Mouse (Mus musculus): Measurements from ENCODE around the gene Csrp2. TPM values are rescaled to one million over a fixed set of nuclear protein-coding genes. Genes with fewer than 3 reads are reported as not detected.

Csrp2 gene
- polyA plus RNA-seq, 1 experiment: 10.0 TPM

- Histone ChIP-seq H3K4me3 (ENCODE audit: insufficient read depth, low read length) (no peak overlapping the region), H3K4me1 (ENCODE audit: control insufficient read depth, insufficient read depth, low read length) (no peaks in the 10 kb centered on the region), H3K27ac (ENCODE audit: insufficient read depth, low read depth, low read length) (no peak overlapping the region)
- TF ChIP-seq POLR2A (IDR thresholded peaks at IDR 0.05; ENCODE audit: borderline replicate concordance, low read depth, low read length): no peak
- no peak for TF ChIP-seq CTCF (IDR thresholded peaks at IDR 0.05; ENCODE audit: low read depth, low read length)
Measured at GRCm38 (mm10) chr10:110979431-110979830, 59.8 kb downstream of the Csrp2 start.

- no peaks in the 10 kb centered on the region for H3K4me1 ChIP-seq (ENCODE audit: control insufficient read depth, insufficient read depth, low read length)
- no peak overlapping the region for H3K27ac ChIP-seq (ENCODE audit: insufficient read depth, low read depth, low read length)
- TF ChIP-seq CTCF (IDR thresholded peaks at IDR 0.05; ENCODE audit: low read depth, low read length): no peak
- TF ChIP-seq POLR2A (IDR thresholded peaks at IDR 0.05; ENCODE audit: borderline replicate concordance, low read depth, low read length): no peak
Measured at GRCm38 (mm10) chr10:110980441-110980840, 60.9 kb downstream of the Csrp2 start.

DNA sequence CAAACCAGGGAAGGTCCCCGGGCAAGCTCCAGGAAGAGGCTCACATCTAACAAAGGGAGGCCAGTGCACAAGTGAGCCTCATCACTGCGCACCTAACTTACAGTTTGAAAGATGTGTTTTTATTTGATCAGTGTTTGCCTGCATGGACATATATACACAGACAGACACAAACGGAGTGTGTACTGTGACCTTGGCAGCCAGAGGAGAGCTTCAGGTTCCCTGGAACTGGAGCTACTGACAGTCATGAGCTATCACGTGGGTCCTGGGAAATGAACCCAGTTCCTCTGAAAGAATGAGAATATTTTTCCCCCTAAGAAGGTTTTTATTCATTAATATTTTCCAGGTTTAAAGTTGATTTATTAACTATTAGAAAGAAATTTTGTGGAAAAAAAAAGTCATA is 63.2 kb downstream of the Csrp2 start:
- no peaks in the 10 kb centered on the region for H3K4me1 ChIP-seq (ENCODE audit: control insufficient read depth, insufficient read depth, low read length)
- no peak overlapping the region for H3K4me3 ChIP-seq (ENCODE audit: insufficient read depth, low read length)
- TF ChIP-seq POLR2A (IDR thresholded peaks at IDR 0.05; ENCODE audit: borderline replicate concordance, low read depth, low read length): no peak
- no peak for TF ChIP-seq CTCF (IDR thresholded peaks at IDR 0.05; ENCODE audit: low read depth, low read length)
- no peak overlapping the region for H3K27ac ChIP-seq (ENCODE audit: insufficient read depth, low read depth, low read length)

More at GRCm38 (mm10) chr10:110980441-110980840, 60.9 kb downstream of the Csrp2 start:
- H3K4me3 ChIP-seq (ENCODE audit: insufficient read depth, low read length): no peak overlapping the region

DNA sequence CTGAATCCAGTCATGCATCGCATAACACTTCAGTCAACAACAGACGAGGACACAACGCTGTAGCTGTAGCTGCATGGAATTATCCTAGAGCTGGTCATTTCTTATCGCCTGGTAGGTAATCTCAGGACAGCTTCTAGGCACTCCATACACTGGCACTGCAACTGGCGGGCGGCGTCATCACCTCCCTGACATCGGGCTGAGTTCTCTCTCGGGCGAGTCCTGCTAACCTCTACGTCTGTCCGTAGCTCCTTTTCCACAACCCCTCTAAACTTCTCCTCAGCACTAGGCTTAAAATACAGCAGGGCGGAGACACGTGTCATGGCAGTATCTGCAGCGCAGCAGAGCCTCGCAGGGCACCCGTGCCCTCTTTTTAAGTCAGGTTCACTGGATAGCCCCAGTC is 67.1 kb downstream of the Csrp2 start:
- no peak for TF ChIP-seq POLR2A (IDR thresholded peaks at IDR 0.05; ENCODE audit: borderline replicate concordance, low read depth, low read length)
- no peak for TF ChIP-seq CTCF (IDR thresholded peaks at IDR 0.05; ENCODE audit: low read depth, low read length)

More for the DNA sequence above, 67.1 kb downstream of the Csrp2 start:
- no peak overlapping the region for H3K27ac ChIP-seq (ENCODE audit: insufficient read depth, low read depth, low read length)
- no peak overlapping the region for H3K4me3 ChIP-seq (ENCODE audit: insufficient read depth, low read length)
- peaks cover 2% of the 10 kb centered on the region; the same call in 1 of the 2 replicates for H3K4me1 ChIP-seq (ENCODE audit: control insufficient read depth, insufficient read depth, low read length)

Other genes with a start within 250 kb of the Csrp2 start
- 6.2 and 6.9 TPM in 2 replicates for gene E2f7, start 174.3 kb upstream of the Csrp2 start, polyA plus RNA-seq (2012; ENCODE audit: insufficient read depth, insufficient read length, missing spikeins)
- 14.9 and 16.8 TPM in 2 replicates for gene Zdhhc17, start 90.4 kb downstream of the Csrp2 start, polyA plus RNA-seq (2012; ENCODE audit: insufficient read depth, insufficient read length, missing spikeins)
- 155 and 166 TPM in 2 replicates for gene Osbpl8, start 245.0 kb downstream of the Csrp2 start, polyA plus RNA-seq (2012; ENCODE audit: insufficient read depth, insufficient read length, missing spikeins)